Mouse (Mus musculus) liver, postnatal 0 days (tissue): ENCODE measurements around the gene Med31. TPM values are rescaled to one million over a fixed set of nuclear protein-coding genes. Genes with fewer than 3 reads are reported as not detected.
A peak's percentile ranks its signal among the peaks of the same experiment; 100 is the strongest.

Source experiments
- ATAC-seq: fragments of 200-750 bp; cut with Nextera tagmentation; 2 replicates; pipeline ENCODE4 v1.8.0; 2017; ENCODE audit warnings: mild to moderate bottlenecking, moderate library complexity
- DNase-seq: peaks from one replicate; pipeline ENCODE4 v3.0.0-alpha.2; 2016
- H3K27ac ChIP-seq: fragments of 300-500 bp; sonication (generic); 2 replicates; pipeline ENCODE4 v1.5.1; 2014; ENCODE audit warnings: antibody characterized with exemption, moderate library complexity, mild to moderate bottlenecking, low read depth
- H3K27me3 ChIP-seq: fragments of 300-500 bp; sonication (generic); 2 replicates; pipeline ENCODE4 v1.6.1; 2014; ENCODE audit warnings: low read length, control low read depth, mixed read lengths; ENCODE audit not compliant: insufficient read depth
- H3K36me3 ChIP-seq: fragments of 300-500 bp; sonication (generic); replicated peaks from 2 replicates; pipeline ENCODE4 v1.6.1; 2014; ENCODE audit warnings: mild to moderate bottlenecking, control low read depth, low read length, moderate library complexity, mixed read lengths; ENCODE audit not compliant: insufficient read depth
- H3K4me1 ChIP-seq: fragments of 300-500 bp; sonication (generic); 2 replicates; pipeline ENCODE4 v1.6.1; 2014; ENCODE audit warnings: antibody characterized with exemption, mild to moderate bottlenecking, control low read depth; ENCODE audit not compliant: insufficient read depth
- H3K4me2 ChIP-seq: fragments of 300-500 bp; sonication (generic); 2 replicates; pipeline ENCODE4 v1.6.1; 2014; ENCODE audit warnings: low read depth, mild to moderate bottlenecking, low read length, moderate library complexity, mixed read lengths
- H3K4me3 ChIP-seq: fragments of 300-500 bp; sonication (generic); 2 replicates; pipeline ENCODE4 v1.5.1; 2014; ENCODE audit warnings: low read depth, low read length
- H3K9ac ChIP-seq: fragments of 300-500 bp; sonication (generic); replicated peaks from 2 replicates; pipeline ENCODE4 v1.6.1; 2014; ENCODE audit warnings: mild to moderate bottlenecking, moderate library complexity
- H3K9me3 ChIP-seq: fragments of 300-500 bp; sonication (generic); 2 replicates; pipeline ENCODE4 v1.6.1; 2016; ENCODE audit warnings: mild to moderate bottlenecking, control low read depth, low read length, mixed read lengths
- CTCF ChIP-seq: sonication (generic); IDR thresholded peaks from 2 replicates; pipeline ENCODE4 v1.5.1; 2016; ENCODE audit warnings: antibody characterized with exemption, low read depth
- EP300 ChIP-seq: IDR thresholded peaks from 2 replicates; pipeline ENCODE4 v1.6.1; 2016; ENCODE audit warnings: antibody characterized with exemption, low read depth, mild to moderate bottlenecking
- WGBS: fragments of 180-500 bp; shearing (Covaris S2); extraction: QIAGEN DNeasy Blood & Tissue Kit; methylation state at CpG from one replicate; pipeline ENCODE4 v1.1.7; 2014; ENCODE audit not compliant: insufficient replicate concordance; 5-methylcytosine and 5-hydroxymethylcytosine counted together
- polyA plus RNA-seq: library from polyadenylated mRNA; unstranded; fragments of >200 nt; fragmentation: Nextera tagmentation; extraction: Ambion mirVana; gene quantifications from 2 replicates; pipeline ENCODE4 v1.2.1, GENCODE M21; 2015

Med31 gene
- polyA plus RNA-seq, 1 experiment from 2014 or later, result 12.2 TPM

DNA sequence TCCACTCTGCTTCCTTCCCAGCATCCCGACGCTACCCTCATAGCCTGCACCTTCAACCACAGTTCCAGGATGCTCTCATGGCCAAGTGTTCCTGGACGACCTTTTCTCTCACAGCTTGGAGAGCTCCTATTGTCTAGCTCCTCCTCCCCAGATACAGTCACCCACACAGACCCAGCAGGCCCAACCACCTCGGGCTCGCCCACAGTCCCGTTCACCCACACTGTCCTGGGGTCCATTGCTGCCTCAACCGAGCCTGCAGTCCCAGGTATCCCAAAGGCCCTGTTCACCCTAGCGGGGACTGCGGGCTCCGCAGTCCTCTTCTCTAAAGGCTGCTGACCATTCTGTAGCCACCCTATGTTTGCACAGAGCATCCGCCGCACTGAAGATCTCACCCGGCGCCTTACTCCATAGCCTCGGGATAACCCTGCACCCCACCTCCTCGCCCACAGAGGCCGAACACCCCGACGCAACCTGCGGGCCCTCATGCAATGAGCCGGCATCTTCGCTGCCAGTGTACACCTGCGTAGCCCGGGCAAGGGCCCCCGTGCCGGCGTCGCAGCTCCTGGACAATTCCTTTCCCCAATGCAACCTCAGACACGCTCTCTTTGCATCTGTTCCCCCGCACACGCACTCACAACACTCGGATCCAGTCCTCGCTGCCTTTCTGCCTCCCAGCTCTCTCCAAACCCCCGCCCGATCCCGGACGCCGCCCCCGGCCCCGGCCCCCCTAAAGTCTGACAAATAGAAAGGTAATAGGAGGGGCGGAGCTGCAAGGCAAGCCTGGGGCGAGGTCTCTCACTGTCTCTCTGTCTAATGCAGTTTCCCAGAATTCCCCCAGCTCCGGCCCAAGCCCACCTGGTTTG, 8.8 kb downstream of the Med31 start, which contains the start of gene Gm43951:
Gm43951 (minus strand) TSS at position 500 of the 863 bp plus-strand sequence.
- Histone ChIP-seq H3K4me3 (peak within 1 kb of the TSS; percentile 74), H3K4me1 (peaks cover 10% of the 10 kb centered on the region), H3K4me2 (peak within 1 kb of the TSS; percentile 94), H3K27me3 (no peaks in the 10 kb centered on the region), H3K9ac (peak within 1 kb of the TSS; percentile 80), H3K27ac (peak within 1 kb of the TSS; percentile 58; the same call in 1 of the 2 replicates), H3K36me3 (peaks cover 16% of the 10 kb centered on the region; the same call in 1 of the 2 replicates), H3K9me3 (no peaks in the 10 kb centered on the region)
- peak; percentile 16 for ATAC-seq
- no peak for TF ChIP-seq EP300
- peak; percentile 21; the same call in 1 of the 2 replicates for TF ChIP-seq CTCF
- DNase-seq, result peak; percentile 35
- WGBS, result under 1% methylated on average over 43 of the region's 43 CpGs

DNA sequence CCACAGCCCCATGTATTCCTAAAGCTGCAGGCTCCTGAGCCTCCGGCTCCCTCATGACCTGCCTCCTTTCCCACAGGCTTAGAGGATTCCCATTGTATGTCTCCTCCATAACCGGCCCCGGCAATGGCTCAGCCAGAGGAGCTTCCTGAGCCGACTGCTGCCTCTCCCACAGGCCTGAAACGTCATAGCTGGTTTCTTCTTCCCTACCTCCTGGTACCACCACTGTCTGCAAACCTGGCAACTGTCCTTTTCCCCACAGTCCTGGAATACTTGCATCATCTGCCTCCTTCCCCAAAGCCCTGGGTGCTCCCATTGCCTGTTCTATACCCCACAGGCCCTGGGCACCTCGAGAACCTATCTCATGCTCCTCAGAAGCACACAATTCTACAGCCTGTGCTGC, 10.1 kb downstream of the Med31 start:
- 81% methylated on average over 6 of the region's 6 CpGs for WGBS
- TF ChIP-seq EP300, result no peak
- TF ChIP-seq CTCF, result no peak
- Histone ChIP-seq H3K4me1 (peaks cover 10% of the 10 kb centered on the region), H3K9me3 (no peaks in the 10 kb centered on the region), H3K27me3 (no peaks in the 10 kb centered on the region), H3K27ac (no peak overlapping the region), H3K36me3 (peaks cover 14% of the 10 kb centered on the region), H3K4me3 (no peak overlapping the region), H3K9ac (no peak overlapping the region), H3K4me2 (no peak overlapping the region)
- ATAC-seq (no peak), DNase-seq (no peak)

- Histone ChIP-seq H3K9me3 (no peaks in the 10 kb centered on the region), H3K4me1 (peaks cover 10% of the 10 kb centered on the region), H3K27me3 (no peaks in the 10 kb centered on the region), H3K36me3 (peaks cover 15% of the 10 kb centered on the region), H3K4me2 (no peak overlapping the region), H3K4me3 (no peak overlapping the region), H3K9ac (no peak overlapping the region), H3K27ac (no peak overlapping the region)
- WGBS, result 84% methylated on average over 1 of the region's 1 CpGs
- ATAC-seq (no peak), DNase-seq (no peak)
- TF ChIP-seq EP300 (no peak), CTCF (no peak)
These were observed 12.0 kb downstream of the Med31 start for GRCm38 (mm10) chr11:72203440-72203839.

GRCm38 (mm10) chr11:72196506-72196905, 18.9 kb downstream of the Med31 start:
- 0 out of 2 replicates have a peak overlapping the region, but pooled peaks have one; percentile 52 for H3K27ac ChIP-seq
- TF ChIP-seq EP300 (no peak), CTCF (no peak)
- no peak overlapping the region for H3K9ac ChIP-seq
- peaks cover 21% of the 10 kb centered on the region for H3K36me3 ChIP-seq
- ATAC-seq, result 0 out of 2 replicates have a peak, but pooled peaks have one; percentile 27
- no peak overlapping the region for H3K4me2 ChIP-seq
- no peak for DNase-seq
- no peaks in the 10 kb centered on the region for H3K4me1 ChIP-seq
- 72% methylated on average over 8 of the region's 8 CpGs for WGBS
- H3K9me3 ChIP-seq, result no peaks in the 10 kb centered on the region
- no peak overlapping the region for H3K4me3 ChIP-seq
- H3K27me3 ChIP-seq, result no peaks in the 10 kb centered on the region

- DNase-seq (no peak), ATAC-seq (no peak)
- WGBS, result 89% methylated on average over 2 of the region's 2 CpGs
- no peaks in the 10 kb centered on the region for H3K4me1 ChIP-seq
- H3K4me3 ChIP-seq, result no peak overlapping the region
- no peak overlapping the region for H3K9ac ChIP-seq
- peaks cover 24% of the 10 kb centered on the region for H3K36me3 ChIP-seq
- no peak overlapping the region for H3K4me2 ChIP-seq
- H3K27ac ChIP-seq, result no peak overlapping the region
- no peaks in the 10 kb centered on the region for H3K27me3 ChIP-seq
- H3K9me3 ChIP-seq, result no peaks in the 10 kb centered on the region
- TF ChIP-seq EP300 (no peak), CTCF (no peak)
These were observed 21.1 kb downstream of the Med31 start for GRCm38 (mm10) chr11:72194259-72194658.

DNA sequence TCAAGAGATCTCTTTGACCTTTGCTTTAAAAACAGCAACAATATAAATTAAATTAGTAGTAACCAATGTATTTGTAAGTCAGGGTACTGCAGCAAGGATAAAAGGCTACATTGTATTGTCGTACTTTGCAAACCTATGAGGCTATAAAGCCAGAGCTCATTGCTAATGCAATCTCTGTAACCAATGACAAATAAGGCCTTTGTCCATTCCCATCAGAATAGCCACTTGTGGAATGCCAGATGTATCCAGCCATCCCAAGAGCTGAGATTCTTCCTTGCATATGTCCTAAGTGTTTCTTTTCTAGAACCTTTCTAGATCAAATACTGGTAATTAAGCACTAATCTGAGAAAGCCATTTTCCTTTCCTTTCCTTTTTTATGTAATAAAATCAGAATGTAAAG, 24.5 kb downstream of the Med31 start:
- Histone ChIP-seq H3K4me1 (no peaks in the 10 kb centered on the region), H3K9ac (no peak overlapping the region), H3K9me3 (no peaks in the 10 kb centered on the region), H3K36me3 (peaks cover 12% of the 10 kb centered on the region), H3K4me2 (no peak overlapping the region), H3K4me3 (no peak overlapping the region), H3K27me3 (no peaks in the 10 kb centered on the region), H3K27ac (no peak overlapping the region)
- ATAC-seq (no peak), DNase-seq (no peak)
- 85% methylated on average over 1 of the region's 1 CpGs for WGBS
- TF ChIP-seq CTCF (no peak), EP300 (no peak)
